Mouse (Mus musculus) embryonic facial prominence, embryonic 11.5 days (tissue): Measurements from ENCODE around the gene Mybpc1. TPM values are rescaled to one million over a fixed set of nuclear protein-coding genes. Genes with fewer than 3 reads are reported as not detected.
"Not testable (repeated sequence)": the region's sequence is repeated elsewhere in the genome, so short reads cannot be mapped to it uniquely, and the experiment has no call there.

Source experiments
- ATAC-seq: fragments of 200-750 bp; cut with Nextera tagmentation; replicated peaks from 2 replicates; pipeline ENCODE4 v1.8.0; 2017; ENCODE audit warnings: low read depth; ENCODE audit not compliant: insufficient number of reproducible peaks, low FRiP score, low TSS enrichment
- DNase-seq: peaks from one replicate; pipeline ENCODE4 v3.0.0-alpha.2; 2015; ENCODE audit warnings: low spot score
- H3K27ac ChIP-seq: fragments of 300-500 bp; sonication (generic); replicated peaks from 2 replicates; pipeline ENCODE4 v1.5.1; 2014; ENCODE audit warnings: mild to moderate bottlenecking, low read depth, low read length, control low read depth
- H3K27me3 ChIP-seq: fragments of 300-500 bp; sonication (generic); 2 replicates; pipeline ENCODE4 v1.6.1; 2014; ENCODE audit warnings: mild to moderate bottlenecking, low read length, moderate library complexity, mixed read lengths; ENCODE audit not compliant: control insufficient read depth, insufficient read depth
- H3K36me3 ChIP-seq: fragments of 300-500 bp; sonication (generic); replicated peaks from 2 replicates; pipeline ENCODE4 v1.6.1; 2014; ENCODE audit warnings: low read depth, mild to moderate bottlenecking, low read length, moderate library complexity, mixed read lengths; ENCODE audit not compliant: control insufficient read depth, insufficient read depth
- H3K4me1 ChIP-seq: fragments of 300-500 bp; sonication (generic); 2 replicates; pipeline ENCODE4 v1.6.1; 2014; ENCODE audit warnings: low read length, mixed read lengths; ENCODE audit not compliant: control insufficient read depth, insufficient read depth
- H3K4me2 ChIP-seq: fragments of 300-500 bp; sonication (generic); 2 replicates; pipeline ENCODE4 v1.6.1; 2014; ENCODE audit warnings: low read depth, mild to moderate bottlenecking, control low read depth, low read length, moderate library complexity
- H3K4me3 ChIP-seq: fragments of 300-500 bp; sonication (generic); 2 replicates; pipeline ENCODE4 v1.5.1; 2014; ENCODE audit warnings: low read depth, low read length, control low read depth
- H3K9ac ChIP-seq: fragments of 300-500 bp; sonication (generic); replicated peaks from 2 replicates; pipeline ENCODE4 v1.6.1; 2014; ENCODE audit warnings: mild to moderate bottlenecking, control low read depth, low read length
- H3K9me3 ChIP-seq: fragments of 300-500 bp; sonication (generic); replicated peaks from 2 replicates; pipeline ENCODE4 v1.6.1; 2016; ENCODE audit warnings: mild to moderate bottlenecking, low read length, inconsistent platforms, mixed read lengths; ENCODE audit not compliant: control insufficient read depth
- WGBS: fragments of 180-500 bp; shearing (Covaris S2); extraction: QIAGEN DNeasy Blood & Tissue Kit; methylation state at CpG from one replicate; pipeline ENCODE4 v1.1.7; 2014; 5-methylcytosine and 5-hydroxymethylcytosine counted together
- polyA plus RNA-seq: library from polyadenylated mRNA; unstranded; fragments of >200 nt; fragmentation: Nextera tagmentation; extraction: Ambion mirVana; gene quantifications from 2 replicates; pipeline ENCODE4 v1.2.1, GENCODE M21; 2014

Mybpc1 gene
- polyA plus RNA-seq, 1 experiment from 2014 or later: 5.3 TPM

GRCm38 (mm10) chr10:88491632-88492031 lies 113.3 kb downstream of the Mybpc1 start:
- H3K36me3 ChIP-seq: no peaks in the 10 kb centered on the region
- 60% methylated on average over 7 of the region's 7 CpGs for WGBS
- H3K9ac ChIP-seq: no peak overlapping the region
- H3K4me3 ChIP-seq: no peak overlapping the region
- no peak overlapping the region for H3K27ac ChIP-seq
- no peak overlapping the region for H3K4me2 ChIP-seq
- no peaks in the 10 kb centered on the region for H3K27me3 ChIP-seq
- DNase-seq: no peak
- no peaks in the 10 kb centered on the region; the same call in 1 of the 2 replicates for H3K4me1 ChIP-seq
- H3K9me3 ChIP-seq: no peaks in the 10 kb centered on the region
- ATAC-seq: no peak

DNA sequence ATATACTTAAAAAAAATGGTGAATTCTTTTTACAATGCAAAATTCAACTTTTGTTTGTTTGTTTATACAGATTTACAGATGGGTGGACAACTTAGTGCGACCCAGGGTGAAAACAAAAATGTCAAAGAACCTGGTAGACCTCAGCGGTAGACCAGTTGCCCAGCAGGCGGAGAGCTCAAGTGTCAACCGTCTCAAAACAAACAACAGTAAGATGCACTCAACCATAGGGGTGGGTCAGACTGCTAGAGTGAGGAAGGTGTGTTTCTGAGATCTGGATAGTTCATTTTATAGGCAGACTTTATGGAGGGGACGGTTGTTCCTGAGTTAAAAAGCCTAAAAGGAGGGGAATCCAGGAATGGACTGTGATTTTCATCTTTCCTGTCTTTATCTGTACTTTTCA lies 116.3 kb downstream of the Mybpc1 start:
- no peak for DNase-seq
- H3K9ac ChIP-seq: no peak overlapping the region
- H3K4me3 ChIP-seq: no peak overlapping the region
- H3K9me3 ChIP-seq: no peaks in the 10 kb centered on the region
- H3K27ac ChIP-seq: no peak overlapping the region
- 83% methylated on average over 5 of the region's 5 CpGs for WGBS
- ATAC-seq: no peak
- H3K4me1 ChIP-seq: no peaks in the 10 kb centered on the region
- no peaks in the 10 kb centered on the region for H3K27me3 ChIP-seq
- no peaks in the 10 kb centered on the region for H3K36me3 ChIP-seq
- no peak overlapping the region for H3K4me2 ChIP-seq

DNA sequence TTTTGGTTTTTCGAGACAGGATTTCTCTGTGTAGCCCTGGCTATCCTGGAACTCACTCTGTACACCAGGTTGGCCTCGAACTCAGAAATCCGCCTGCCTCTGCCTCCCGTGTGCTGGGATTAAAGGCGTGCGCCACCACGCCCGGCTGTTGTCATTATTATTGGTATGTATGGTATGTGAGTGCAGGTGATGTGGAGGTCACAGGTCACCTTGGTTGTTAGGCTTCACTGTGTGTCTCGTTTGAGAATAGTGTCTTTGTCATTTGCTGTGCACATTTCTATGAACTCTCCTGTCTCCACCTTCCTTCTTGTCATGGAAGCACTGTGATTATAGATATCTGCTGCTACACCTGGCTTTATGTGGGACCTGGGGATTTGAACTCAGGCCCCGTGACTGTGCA lies 122.1 kb downstream of the Mybpc1 start:
- not testable (repeated sequence) for H3K9ac ChIP-seq, H3K4me2 ChIP-seq, DNase-seq, H3K4me1 ChIP-seq, H3K9me3 ChIP-seq, H3K4me3 ChIP-seq, H3K36me3 ChIP-seq, H3K27ac ChIP-seq, ATAC-seq, H3K27me3 ChIP-seq
- 86% methylated on average over 10 of the region's 10 CpGs for WGBS

Other genes starting within 250 kb of the Mybpc1 start
- 0.62 and 0.74 TPM in 2 replicates for gene Dram1, start 226.1 kb downstream of the Mybpc1 start, polyA plus RNA-seq
- 6.2 and 7.6 TPM in 2 replicates for gene Gnptab, start 226.0 kb downstream of the Mybpc1 start, polyA plus RNA-seq
- gene Sycp3, start 145.6 kb downstream of the Mybpc1 start, polyA plus RNA-seq: 0.43 TPM in 1 of 2 replicates, not detected in the other
- 20.8 and 27.9 TPM in 2 replicates for gene Chpt1, start 101.1 kb downstream of the Mybpc1 start, polyA plus RNA-seq
- not detected in 2 replicates for gene Spic, start 79.9 kb upstream of the Mybpc1 start, polyA plus RNA-seq
- gene Arl1, start 125.7 kb upstream of the Mybpc1 start, polyA plus RNA-seq: 192 and 196 TPM in 2 replicates
- 23.7 and 26.0 TPM in 2 replicates for gene Utp20, start 221.7 kb upstream of the Mybpc1 start, polyA plus RNA-seq